Mouse (Mus musculus) layer of hippocampus, adult 2 months (tissue): Measurements from ENCODE around the gene Rhbdd3. TPM values are rescaled to one million over a fixed set of nuclear protein-coding genes. Genes with fewer than 3 reads are reported as not detected.

Source experiments
- DNase-seq, 2 experiments: peaks; one replicate each; pipeline ENCODE4 v3.0.0; 2022; ENCODE audit warnings: low spot score in 2 of 2
- H3K27ac ChIP-seq: fragments of 200-600 bp; 2 replicates; pipeline ENCODE4 v1.8.1; 2022
- H3K4me3 ChIP-seq: fragments of 200-600 bp; 2 replicates; pipeline ENCODE4 v1.8.1; 2022; ENCODE audit warnings: mild to moderate bottlenecking
- CTCF ChIP-seq: fragments of 200-600 bp; conservative IDR thresholded peaks from 2 replicates; pipeline ENCODE4 v1.8.1; 2022; ENCODE audit warnings: antibody characterized with exemption, mild to moderate bottlenecking, moderate library complexity
- long read RNA-seq, 2 experiments: library from polyadenylated mRNA; stranded (forward); transcript quantifications; one replicate each; pipeline ENCODE4 v2.0.0; 2021; ENCODE audit warnings: borderline mapping rate in 2 of 2
- total RNA-seq, 2 experiments: library from RNA; stranded (reverse); gene quantifications; 2 replicates each; pipeline ENCODE4 v1.2.3; 2021

The Rhbdd3 gene
- total RNA-seq: 10 to 100 TPM; 19.7 to 19.8 TPM
- long read RNA-seq, experiment 1, transcript Rhbdd3-202 (9 exons, 2,333 nt): major isoform, 8 of 23 reads
- long read RNA-seq, experiment 1, partial matches to known transcripts: 6 of 23 reads
- long read RNA-seq, experiment 1, other reads (novel, unspliced or antisense): 4 of 23 reads
- long read RNA-seq, experiment 2, transcript Rhbdd3-202 (9 exons, 2,333 nt): major isoform, 9 of 31 reads
- long read RNA-seq, experiment 2, partial matches to known transcripts: 13 of 31 reads
- long read RNA-seq, experiment 2, other reads (novel, unspliced or antisense): 7 of 31 reads

- H3K27ac ChIP-seq: peak within 1 kb of the TSS; percentile 100
- DNase-seq: peak; percentile 93 to 98
- no peak for TF ChIP-seq CTCF
Measured at GRCm38 (mm10) chr11:5098736-5099542, at the start of gene Rhbdd3, which contains the start of gene Ewsr1. Gene Rhbdd3, plus strand, starts transcription at chr11:5098926. Gene Ewsr1, minus strand, starts transcription at chr11:5099266.

GRCm38 (mm10) chr11:5051629-5052028 is 47.1 kb upstream of the Rhbdd3 start:
- H3K27ac ChIP-seq: peak overlapping the region; percentile 86
- no peak for DNase-seq
- TF ChIP-seq CTCF: no peak
- no peak overlapping the region for H3K4me3 ChIP-seq

More at GRCm38 (mm10) chr11:5098736-5099542, at the start of gene Rhbdd3, which contains the start of gene Ewsr1:
- H3K4me3 ChIP-seq: peak within 1 kb of the TSS; percentile 94

GRCm38 (mm10) chr11:5052200-5052854 is 46.4 kb upstream of the Rhbdd3 start:
- Histone ChIP-seq H3K4me3 (no peak overlapping the region), H3K27ac (peak overlapping the region; percentile 86)
- no peak for TF ChIP-seq CTCF
- DNase-seq: peak in 1 of 2 experiments; percentile 83

GRCm38 (mm10) chr11:5054151-5054550 is 44.6 kb upstream of the Rhbdd3 start:
- DNase-seq: no peak
- no peak overlapping the region for H3K4me3 ChIP-seq
- 0 out of 2 replicates have a peak overlapping the region, but pooled peaks have one; percentile 18 for H3K27ac ChIP-seq
- no peak for TF ChIP-seq CTCF

GRCm38 (mm10) chr11:5054874-5055273 is 43.9 kb upstream of the Rhbdd3 start:
- Histone ChIP-seq H3K27ac (peak overlapping the region; percentile 93; the same call in 1 of the 2 replicates), H3K4me3 (no peak overlapping the region)
- TF ChIP-seq CTCF: no peak
- DNase-seq: no peak

- H3K27ac ChIP-seq: peak overlapping the region; percentile 93
- DNase-seq: no peak
- H3K4me3 ChIP-seq: peak overlapping the region; percentile 92
- TF ChIP-seq CTCF: peak; percentile 48
Measured at GRCm38 (mm10) chr11:5055945-5056938, 42.5 kb upstream of the Rhbdd3 start.

- TF ChIP-seq CTCF: no peak
- Histone ChIP-seq H3K4me3 (peak overlapping the region; percentile 92), H3K27ac (peak overlapping the region; percentile 93)
- no peak for DNase-seq
Measured at GRCm38 (mm10) chr11:5057064-5057463, 41.7 kb upstream of the Rhbdd3 start.

- TF ChIP-seq CTCF: no peak
- H3K27ac ChIP-seq: peak overlapping the region; percentile 93
- no peak for DNase-seq
- peak overlapping the region; percentile 92 for H3K4me3 ChIP-seq
Measured at GRCm38 (mm10) chr11:5057541-5057855, 41.2 kb upstream of the Rhbdd3 start.

- peak within 1 kb of the TSS; percentile 93 for H3K27ac ChIP-seq
- TF ChIP-seq CTCF: no peak; the same call in 1 of the 2 replicates
- DNase-seq: peak; percentile 46 to 50
Measured at GRCm38 (mm10) chr11:5057856-5058641, 40.7 kb upstream of the Rhbdd3 start, which contains the start of gene Rasl10a. Gene Rasl10a, plus strand, starts transcription at chr11:5058128.

GRCm38 (mm10) chr11:5058783-5059182 is 39.9 kb upstream of the Rhbdd3 start:
- no peak for TF ChIP-seq CTCF
- Histone ChIP-seq H3K27ac (peak overlapping the region; percentile 93), H3K4me3 (peak overlapping the region; percentile 92)
- no peak for DNase-seq

More at GRCm38 (mm10) chr11:5057856-5058641, 40.7 kb upstream of the Rhbdd3 start, which contains the start of gene Rasl10a:
- H3K4me3 ChIP-seq: peak within 1 kb of the TSS; percentile 92

- DNase-seq: no peak
- Histone ChIP-seq H3K4me3 (peak overlapping the region; percentile 92), H3K27ac (peak overlapping the region; percentile 93)
- TF ChIP-seq CTCF: no peak
Measured at GRCm38 (mm10) chr11:5059230-5059629, 39.5 kb upstream of the Rhbdd3 start.
